Mouse (Mus musculus): ENCODE measurements at regions not wholly inside any gene's neighbourhood (a gene's known extent, or its start where the extent isn't known, plus 50 kb on each side); places are given as distances from the start of the nearest gene placed in this dataset.

GRCm38 (mm10) chr17:63757896-63758695, 104.8 kb upstream of the Fer start:
- Histone ChIP-seq H3K4me3 (no peak overlapping the region), H3K36me3 (no peaks in the 10 kb centered on the region), H3K9ac (no peak overlapping the region), H3K27ac (no peak overlapping the region), H3K4me2 (replicated peaks) (no peak overlapping the region), H3K27me3 (no peaks in the 10 kb centered on the region), H3K9me3 (0 out of 2 replicates have a peak, but pooled peaks cover 3% of the 10 kb centered on the region), H3K4me1 (no peaks in the 10 kb centered on the region)
- ATAC-seq (ENCODE audit: insufficient number of reproducible peaks, insufficient read depth, low FRiP score, low TSS enrichment): no peak
- 91% methylated on average over 13 of the region's 13 CpGs for WGBS

- no peaks in the 10 kb centered on the region for H3K4me1 ChIP-seq
- no peaks in the 10 kb centered on the region for H3K36me3 ChIP-seq
- no peak overlapping the region for H3K4me2 ChIP-seq (replicated peaks)
- no peak overlapping the region for H3K9ac ChIP-seq
- H3K4me3 ChIP-seq: no peak overlapping the region
- no peak overlapping the region for H3K27ac ChIP-seq
- ATAC-seq (ENCODE audit: insufficient number of reproducible peaks, insufficient read depth, low FRiP score, low TSS enrichment): no peak
- H3K9me3 ChIP-seq: 0 out of 2 replicates have a peak, but pooled peaks cover 3% of the 10 kb centered on the region
- 73% methylated on average over 7 of the region's 7 CpGs for WGBS
- no peaks in the 10 kb centered on the region for H3K27me3 ChIP-seq
These were observed 104.0 kb upstream of the Fer start for GRCm38 (mm10) chr17:63758817-63759404.

GRCm38 (mm10) chr17:63761058-63761457, 101.8 kb upstream of the Fer start:
- Histone ChIP-seq H3K27ac (no peak overlapping the region), H3K27me3 (no peaks in the 10 kb centered on the region), H3K4me1 (no peaks in the 10 kb centered on the region), H3K4me3 (no peak overlapping the region), H3K9ac (no peak overlapping the region), H3K36me3 (no peaks in the 10 kb centered on the region), H3K9me3 (0 out of 2 replicates have a peak, but pooled peaks cover 3% of the 10 kb centered on the region), H3K4me2 (replicated peaks) (no peak overlapping the region)
- 95% methylated on average over 5 of the region's 5 CpGs for WGBS
- ATAC-seq (ENCODE audit: insufficient number of reproducible peaks, insufficient read depth, low FRiP score, low TSS enrichment): no peak

DNA sequence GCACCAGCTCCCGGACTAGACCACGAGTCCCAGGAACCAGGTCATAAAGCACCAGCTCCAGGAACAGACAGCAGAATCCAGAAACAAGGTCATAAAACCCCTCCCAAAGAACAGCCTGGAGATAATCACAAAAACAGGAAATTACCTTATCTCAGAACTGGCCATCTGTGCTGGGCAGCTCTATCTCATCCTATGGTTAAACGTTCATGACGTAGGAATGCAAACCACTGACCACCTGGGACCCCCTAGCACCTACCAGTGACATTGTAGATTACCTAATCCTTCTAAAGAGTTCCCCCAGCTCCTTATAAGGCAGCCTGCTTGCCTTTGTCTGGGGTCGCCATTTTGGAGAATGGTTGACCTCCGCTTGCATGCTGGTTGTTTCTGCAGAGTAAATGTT, 91.8 kb upstream of the Fer start:
- H3K4me1 ChIP-seq: no peaks in the 10 kb centered on the region
- 86% methylated on average over 6 of the region's 6 CpGs for WGBS
- no peak overlapping the region for H3K4me3 ChIP-seq
- H3K27ac ChIP-seq: no peak overlapping the region
- no peaks in the 10 kb centered on the region for H3K9me3 ChIP-seq
- H3K9ac ChIP-seq: no peak overlapping the region
- H3K4me2 ChIP-seq (replicated peaks): no peak overlapping the region
- ATAC-seq (ENCODE audit: insufficient number of reproducible peaks, insufficient read depth, low FRiP score, low TSS enrichment): no peak
- no peaks in the 10 kb centered on the region for H3K27me3 ChIP-seq
- H3K36me3 ChIP-seq: no peaks in the 10 kb centered on the region

DNA sequence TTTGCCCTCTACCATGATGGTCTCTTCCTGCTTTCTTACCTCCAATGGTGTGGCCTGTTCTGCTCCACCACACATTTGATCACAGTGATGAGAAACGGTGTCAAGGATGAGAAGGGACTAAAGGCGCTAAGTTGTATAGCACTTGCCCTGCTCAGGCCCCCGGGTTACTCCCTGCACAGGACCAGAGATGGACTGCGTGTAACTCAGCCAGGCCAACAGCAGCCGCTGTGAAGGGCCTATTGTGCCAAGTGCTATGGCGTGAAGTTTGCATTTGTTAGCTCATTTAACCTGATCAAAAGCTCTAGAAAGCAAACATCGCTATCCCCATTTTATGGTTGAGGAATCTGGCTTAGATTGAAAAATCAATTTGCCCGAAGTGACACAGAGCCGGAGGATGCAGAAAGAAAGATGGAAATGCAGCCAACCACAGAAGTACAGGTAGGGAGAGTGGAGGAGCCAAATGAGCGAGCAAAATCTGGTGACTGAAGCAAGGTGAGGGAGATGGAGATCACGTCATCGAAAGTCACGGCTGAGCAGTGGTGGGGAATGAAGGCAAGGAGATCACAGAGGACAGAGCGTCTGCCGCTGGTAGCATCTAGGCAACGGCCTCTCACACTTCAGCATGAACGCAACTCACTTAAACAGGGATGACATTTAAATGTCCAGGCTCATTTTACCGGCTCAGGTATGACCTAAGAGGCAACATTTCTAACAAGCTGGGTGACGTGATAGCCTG, 78.3 kb upstream of the Fer start:
- no peaks in the 10 kb centered on the region for H3K4me1 ChIP-seq
- no peaks in the 10 kb centered on the region for H3K27me3 ChIP-seq
- no peak overlapping the region for H3K9ac ChIP-seq
- H3K4me3 ChIP-seq: no peak overlapping the region
- no peak overlapping the region for H3K4me2 ChIP-seq (replicated peaks)
- no peak overlapping the region for H3K27ac ChIP-seq
- H3K36me3 ChIP-seq: no peaks in the 10 kb centered on the region
- no peak for ATAC-seq (ENCODE audit: insufficient number of reproducible peaks, insufficient read depth, low FRiP score, low TSS enrichment)
- 88% methylated on average over 19 of the region's 19 CpGs for WGBS
- no peaks in the 10 kb centered on the region for H3K9me3 ChIP-seq

GRCm38 (mm10) chr17:63786444-63786843, 76.4 kb upstream of the Fer start:
- no peak for ATAC-seq (ENCODE audit: insufficient number of reproducible peaks, insufficient read depth, low FRiP score, low TSS enrichment)
- Histone ChIP-seq H3K36me3 (no peaks in the 10 kb centered on the region), H3K4me1 (no peaks in the 10 kb centered on the region), H3K4me2 (replicated peaks) (no peak overlapping the region), H3K9me3 (no peaks in the 10 kb centered on the region), H3K27ac (no peak overlapping the region), H3K9ac (no peak overlapping the region), H3K27me3 (no peaks in the 10 kb centered on the region), H3K4me3 (no peak overlapping the region)
- WGBS: 83% methylated on average over 11 of the region's 11 CpGs

GRCm38 (mm10) chr17:63794352-63794751, 68.5 kb upstream of the Fer start:
- H3K27me3 ChIP-seq: no peaks in the 10 kb centered on the region
- WGBS: 83% methylated on average over 6 of the region's 6 CpGs
- no peak overlapping the region for H3K27ac ChIP-seq
- H3K4me3 ChIP-seq: no peak overlapping the region
- no peaks in the 10 kb centered on the region for H3K36me3 ChIP-seq
- no peak overlapping the region for H3K4me2 ChIP-seq (replicated peaks)
- H3K4me1 ChIP-seq: no peaks in the 10 kb centered on the region
- no peak overlapping the region for H3K9ac ChIP-seq
- no peak for ATAC-seq (ENCODE audit: insufficient number of reproducible peaks, insufficient read depth, low FRiP score, low TSS enrichment)
- H3K9me3 ChIP-seq: no peaks in the 10 kb centered on the region

DNA sequence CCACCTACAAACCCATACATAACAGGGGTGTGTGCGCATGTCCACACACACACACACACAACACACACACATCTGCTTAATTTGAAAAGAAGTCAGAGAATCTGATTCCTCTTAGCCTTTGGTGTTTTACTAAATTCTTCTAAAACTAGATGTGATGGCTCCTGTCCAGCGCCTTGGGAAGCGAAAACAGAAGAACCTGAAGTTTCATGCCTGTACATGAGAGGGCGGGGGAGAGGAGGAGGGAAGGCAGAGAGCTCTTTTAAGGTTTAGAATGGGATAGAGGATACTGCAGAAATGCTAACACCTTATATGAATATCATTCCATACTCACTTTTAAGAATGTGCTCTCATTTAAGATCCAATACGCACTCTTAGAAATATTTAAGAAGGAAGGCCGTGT, 64.5 kb upstream of the Fer start:
- Histone ChIP-seq H3K9ac (no peak overlapping the region), H3K27me3 (no peaks in the 10 kb centered on the region), H3K4me3 (no peak overlapping the region), H3K9me3 (no peaks in the 10 kb centered on the region), H3K36me3 (no peaks in the 10 kb centered on the region), H3K4me1 (no peaks in the 10 kb centered on the region), H3K4me2 (replicated peaks) (no peak overlapping the region), H3K27ac (no peak overlapping the region)
- 93% methylated on average over 6 of the region's 6 CpGs for WGBS
- no peak for ATAC-seq (ENCODE audit: insufficient number of reproducible peaks, insufficient read depth, low FRiP score, low TSS enrichment)

- Histone ChIP-seq H3K27me3 (no peaks in the 10 kb centered on the region), H3K4me3 (no peak overlapping the region), H3K36me3 (no peaks in the 10 kb centered on the region), H3K9ac (no peak overlapping the region), H3K4me1 (no peaks in the 10 kb centered on the region), H3K4me2 (replicated peaks) (no peak overlapping the region), H3K9me3 (no peaks in the 10 kb centered on the region), H3K27ac (no peak overlapping the region)
- 87% methylated on average over 6 of the region's 6 CpGs for WGBS
- ATAC-seq (ENCODE audit: insufficient number of reproducible peaks, insufficient read depth, low FRiP score, low TSS enrichment): no peak
These were observed 63.8 kb upstream of the Fer start for GRCm38 (mm10) chr17:63798961-63799531.

- no peak for ATAC-seq (ENCODE audit: insufficient number of reproducible peaks, insufficient read depth, low FRiP score, low TSS enrichment)
- no peaks in the 10 kb centered on the region for H3K36me3 ChIP-seq
- H3K27ac ChIP-seq: no peak overlapping the region
- no peak overlapping the region for H3K4me2 ChIP-seq (replicated peaks)
- no peak overlapping the region for H3K9ac ChIP-seq
- H3K4me3 ChIP-seq: no peak overlapping the region
- no peaks in the 10 kb centered on the region for H3K4me1 ChIP-seq
- H3K9me3 ChIP-seq: no peaks in the 10 kb centered on the region
- 91% methylated on average over 9 of the region's 9 CpGs for WGBS
- H3K27me3 ChIP-seq: no peaks in the 10 kb centered on the region
These were observed 61.5 kb upstream of the Fer start for GRCm38 (mm10) chr17:63801411-63801810.

DNA sequence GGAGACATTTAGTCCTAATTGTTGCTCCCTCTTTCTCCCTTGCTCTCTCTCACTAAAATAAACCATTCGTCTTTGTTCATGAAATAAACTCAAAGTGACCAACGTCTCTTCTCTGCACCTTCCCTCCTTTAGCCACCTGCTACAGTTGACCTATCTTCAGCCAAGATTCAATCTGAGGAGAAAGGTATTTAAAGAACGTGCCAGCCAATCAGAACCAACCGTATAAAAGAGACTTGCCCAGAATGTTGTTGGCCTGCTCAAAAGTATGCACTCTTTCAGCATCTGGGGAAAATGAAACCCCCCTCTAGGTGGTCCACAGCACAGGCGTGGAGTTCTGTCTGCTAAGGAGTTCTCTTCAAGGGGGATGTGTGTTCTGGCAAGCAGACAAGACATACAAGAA, 60.0 kb upstream of the Fer start:
- Histone ChIP-seq H3K27ac (no peak overlapping the region), H3K4me3 (no peak overlapping the region), H3K9ac (no peak overlapping the region), H3K27me3 (no peaks in the 10 kb centered on the region), H3K4me1 (no peaks in the 10 kb centered on the region), H3K4me2 (replicated peaks) (no peak overlapping the region), H3K36me3 (no peaks in the 10 kb centered on the region), H3K9me3 (no peaks in the 10 kb centered on the region)
- WGBS: 72% methylated on average over 5 of the region's 5 CpGs
- ATAC-seq (ENCODE audit: insufficient number of reproducible peaks, insufficient read depth, low FRiP score, low TSS enrichment): no peak

DNA sequence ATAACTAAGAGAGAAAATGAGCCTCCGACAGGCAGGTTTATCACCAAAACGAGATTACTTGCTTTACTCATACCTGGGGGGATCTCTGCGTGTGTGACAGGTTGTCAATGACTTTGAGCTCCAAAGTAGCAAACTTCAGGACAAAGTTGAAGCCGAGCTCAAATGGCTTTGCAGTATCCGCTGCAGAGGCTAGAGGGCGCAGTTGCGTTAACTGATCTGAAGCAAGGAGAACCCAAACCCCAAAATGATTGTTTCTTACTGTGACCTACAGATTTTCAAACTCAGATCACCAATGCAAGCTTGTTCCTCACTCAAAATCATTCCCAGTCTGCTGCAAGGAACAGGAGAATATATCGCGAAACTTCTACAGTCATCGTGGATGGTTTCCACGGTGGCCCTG, 59.3 kb upstream of the Fer start:
- H3K27me3 ChIP-seq: no peaks in the 10 kb centered on the region
- H3K9me3 ChIP-seq: no peaks in the 10 kb centered on the region
- no peaks in the 10 kb centered on the region for H3K36me3 ChIP-seq
- H3K27ac ChIP-seq: no peak overlapping the region
- ATAC-seq (ENCODE audit: insufficient number of reproducible peaks, insufficient read depth, low FRiP score, low TSS enrichment): no peak
- no peak overlapping the region for H3K9ac ChIP-seq
- WGBS: 31% methylated on average over 11 of the region's 11 CpGs
- H3K4me1 ChIP-seq: no peaks in the 10 kb centered on the region
- no peak overlapping the region for H3K4me3 ChIP-seq
- H3K4me2 ChIP-seq (replicated peaks): no peak overlapping the region
